Mouse (Mus musculus) limb, embryonic 11.5 days (tissue): Measurements from ENCODE around the gene Pon2. TPM values are rescaled to one million over a fixed set of nuclear protein-coding genes. Genes with fewer than 3 reads are reported as not detected.

Experiments used
- ATAC-seq: fragments of 200-750 bp; cut with Nextera tagmentation; 2 replicates; pipeline ENCODE4 v1.8.0; 2017; ENCODE audit warnings: low read depth; ENCODE audit not compliant: insufficient number of reproducible peaks, low FRiP score, low TSS enrichment
- DNase-seq: peaks from one replicate; pipeline ENCODE4 v3.0.0-alpha.2; 2015; ENCODE audit warnings: low spot score
- H3K27ac ChIP-seq: fragments of 300-500 bp; sonication (generic); replicated peaks from 2 replicates; pipeline ENCODE4 v1.5.1; 2014; ENCODE audit warnings: low read depth, mild to moderate bottlenecking, low read length
- H3K27me3 ChIP-seq: fragments of 300-500 bp; sonication (generic); 2 replicates; pipeline ENCODE4 v1.6.1; 2014; ENCODE audit warnings: mild to moderate bottlenecking, low read length, mixed read lengths; ENCODE audit not compliant: control insufficient read depth, insufficient read depth
- H3K36me3 ChIP-seq: fragments of 300-500 bp; sonication (generic); 2 replicates; pipeline ENCODE4 v1.6.1; 2014; ENCODE audit warnings: mild to moderate bottlenecking, low read length, moderate library complexity, mixed read lengths; ENCODE audit not compliant: control insufficient read depth, insufficient read depth
- H3K4me1 ChIP-seq: fragments of 300-500 bp; sonication (generic); 2 replicates; pipeline ENCODE4 v1.6.1; 2014; ENCODE audit warnings: low read length, mixed read lengths; ENCODE audit not compliant: control insufficient read depth, insufficient read depth
- H3K4me2 ChIP-seq: fragments of 300-500 bp; sonication (generic); 2 replicates; pipeline ENCODE4 v1.6.1; 2014; ENCODE audit warnings: low read depth, mild to moderate bottlenecking, moderate library complexity; ENCODE audit not compliant: severe bottlenecking
- H3K4me3 ChIP-seq: fragments of 300-500 bp; sonication (generic); 2 replicates; pipeline ENCODE4 v1.5.1; 2014; ENCODE audit warnings: low read depth, low read length
- H3K9ac ChIP-seq: fragments of 300-500 bp; sonication (generic); 2 replicates; pipeline ENCODE4 v1.6.1; 2014; ENCODE audit warnings: mild to moderate bottlenecking, low read length
- H3K9me3 ChIP-seq: fragments of 300-500 bp; sonication (generic); 2 replicates; pipeline ENCODE4 v1.6.1; 2016; ENCODE audit warnings: low read length; ENCODE audit not compliant: control insufficient read depth
- WGBS: fragments of 180-500 bp; shearing (Covaris S2); extraction: QIAGEN DNeasy Blood & Tissue Kit; methylation state at CpG from one replicate; pipeline ENCODE4 v1.1.7; 2014; 5-methylcytosine and 5-hydroxymethylcytosine counted together
- polyA plus RNA-seq: library from polyadenylated mRNA; unstranded; fragments of >200 nt; fragmentation: Nextera tagmentation; extraction: Ambion mirVana; gene quantifications from 2 replicates; pipeline ENCODE4 v1.2.1, GENCODE M21; 2014

Pon2 gene
- polyA plus RNA-seq, 1 experiment from 2014 or later, result 17.0 TPM

- H3K4me1 ChIP-seq, result no peaks in the 10 kb centered on the region
- H3K9ac ChIP-seq, result no peak overlapping the region
- no peak for DNase-seq
- no peak for ATAC-seq
- H3K4me3 ChIP-seq, result no peak overlapping the region
- H3K27me3 ChIP-seq, result no peaks in the 10 kb centered on the region
- WGBS, result 92% methylated on average over 9 of the region's 9 CpGs
- H3K9me3 ChIP-seq, result no peaks in the 10 kb centered on the region
- H3K36me3 ChIP-seq, result no peaks in the 10 kb centered on the region
- no peak overlapping the region for H3K27ac ChIP-seq
- H3K4me2 ChIP-seq, result no peak overlapping the region
These were observed 18.4 kb upstream of the Pon2 start for GRCm38 (mm10) chr6:5316630-5317029.

- WGBS, result 91% methylated on average over 3 of the region's 3 CpGs
- Histone ChIP-seq H3K9me3 (no peaks in the 10 kb centered on the region), H3K27ac (no peak overlapping the region), H3K36me3 (no peaks in the 10 kb centered on the region), H3K9ac (no peak overlapping the region), H3K4me2 (no peak overlapping the region), H3K4me3 (no peak overlapping the region), H3K27me3 (no peaks in the 10 kb centered on the region), H3K4me1 (no peaks in the 10 kb centered on the region)
- no peak for DNase-seq
- ATAC-seq, result no peak
These were observed 17.0 kb upstream of the Pon2 start for GRCm38 (mm10) chr6:5315053-5315759.

- Histone ChIP-seq H3K4me3 (no peak overlapping the region), H3K27me3 (no peaks in the 10 kb centered on the region), H3K9me3 (no peaks in the 10 kb centered on the region), H3K36me3 (no peaks in the 10 kb centered on the region), H3K9ac (no peak overlapping the region), H3K4me1 (no peaks in the 10 kb centered on the region), H3K4me2 (no peak overlapping the region), H3K27ac (no peak overlapping the region)
- ATAC-seq (no peak), DNase-seq (no peak)
- WGBS, result 89% methylated on average over 5 of the region's 5 CpGs
These were observed 15.8 kb upstream of the Pon2 start for GRCm38 (mm10) chr6:5313951-5314590.

GRCm38 (mm10) chr6:5310491-5310890 lies 12.2 kb upstream of the Pon2 start:
- Histone ChIP-seq H3K4me2 (no peak overlapping the region), H3K9ac (no peak overlapping the region), H3K4me1 (no peaks in the 10 kb centered on the region), H3K27ac (no peak overlapping the region), H3K4me3 (no peak overlapping the region), H3K9me3 (no peaks in the 10 kb centered on the region), H3K36me3 (no peaks in the 10 kb centered on the region), H3K27me3 (no peaks in the 10 kb centered on the region)
- DNase-seq (no peak), ATAC-seq (no peak)
- WGBS, result 91% methylated on average over 3 of the region's 3 CpGs

GRCm38 (mm10) chr6:5309595-5310197 lies 11.4 kb upstream of the Pon2 start:
- no peak overlapping the region for H3K4me2 ChIP-seq
- no peaks in the 10 kb centered on the region for H3K4me1 ChIP-seq
- H3K36me3 ChIP-seq, result no peaks in the 10 kb centered on the region
- no peak overlapping the region for H3K27ac ChIP-seq
- H3K9ac ChIP-seq, result no peak overlapping the region
- no peaks in the 10 kb centered on the region for H3K9me3 ChIP-seq
- 85% methylated on average over 7 of the region's 7 CpGs for WGBS
- H3K4me3 ChIP-seq, result no peak overlapping the region
- ATAC-seq, result no peak
- H3K27me3 ChIP-seq, result no peaks in the 10 kb centered on the region
- no peak for DNase-seq

GRCm38 (mm10) chr6:5305926-5306325 lies 7.7 kb upstream of the Pon2 start:
- Histone ChIP-seq H3K9me3 (no peaks in the 10 kb centered on the region), H3K9ac (no peak overlapping the region), H3K27ac (no peak overlapping the region), H3K4me2 (no peak overlapping the region), H3K4me3 (no peak overlapping the region), H3K4me1 (no peaks in the 10 kb centered on the region), H3K36me3 (no peaks in the 10 kb centered on the region), H3K27me3 (no peaks in the 10 kb centered on the region)
- no peak for DNase-seq
- ATAC-seq, result no peak
- 80% methylated on average over 3 of the region's 3 CpGs for WGBS

- no peak overlapping the region for H3K4me3 ChIP-seq
- no peak overlapping the region for H3K27ac ChIP-seq
- no peaks in the 10 kb centered on the region for H3K36me3 ChIP-seq
- H3K27me3 ChIP-seq, result no peaks in the 10 kb centered on the region
- H3K4me1 ChIP-seq, result no peaks in the 10 kb centered on the region
- DNase-seq (no peak), ATAC-seq (no peak)
- WGBS, result 83% methylated on average over 8 of the region's 8 CpGs
- H3K4me2 ChIP-seq, result no peak overlapping the region
- no peak overlapping the region for H3K9ac ChIP-seq
- no peaks in the 10 kb centered on the region for H3K9me3 ChIP-seq
These were observed 6.7 kb upstream of the Pon2 start for GRCm38 (mm10) chr6:5304956-5305355.

- H3K4me1 ChIP-seq, result no peaks in the 10 kb centered on the region
- no peak overlapping the region for H3K4me2 ChIP-seq
- 86% methylated on average over 8 of the region's 8 CpGs for WGBS
- ATAC-seq, result no peak
- no peaks in the 10 kb centered on the region for H3K9me3 ChIP-seq
- no peak overlapping the region for H3K4me3 ChIP-seq
- DNase-seq, result no peak
- no peaks in the 10 kb centered on the region for H3K36me3 ChIP-seq
- no peaks in the 10 kb centered on the region for H3K27me3 ChIP-seq
- H3K27ac ChIP-seq, result no peak overlapping the region
- H3K9ac ChIP-seq, result no peak overlapping the region
These were observed 2.4 kb upstream of the Pon2 start for GRCm38 (mm10) chr6:5300629-5301028.
